Mouse (Mus musculus): ENCODE results near the gene Ntf5. TPM values are rescaled to one million over a fixed set of nuclear protein-coding genes. Genes with fewer than 3 reads are reported as not detected.
A peak's percentile ranks its signal among the peaks of the same experiment; 100 is the strongest.
"Not testable (repeated sequence)": the region's sequence is repeated elsewhere in the genome, so short reads cannot be mapped to it uniquely, and the experiment has no call there.

Ntf5 gene
- total and polyA plus RNA-seq, 3 experiments, result 0.43 to 1.5 (median 0.59) TPM

GRCm38 (mm10) chr7:45459564-45460140 lies 46.2 kb downstream of the Ntf5 start, which contains the start of gene Ftl1:
TSS of gene Ftl1 (minus strand) at chr7:45459884.
- Histone ChIP-seq H3K27ac (ENCODE audit: insufficient read depth, low read depth) (peak within 1 kb of the TSS; percentile 80), H3K79me2 (replicated peaks; ENCODE audit: control insufficient read depth, extremely low read depth, insufficient read depth, poor library complexity, severe bottlenecking) (peaks cover 35% of the 10 kb centered on the region), H3K4me2 (ENCODE audit: insufficient read depth, low read depth, poor library complexity, severe bottlenecking) (peak within 1 kb of the TSS; percentile 93), H3K4me1 (ENCODE audit: control insufficient read depth in 1 of 2, insufficient read depth in 2 of 2) (peaks cover 16 to 52% of the 10 kb centered on the region in 2 experiments), H3K36me3 (replicated peaks in 1 of 2; ENCODE audit: control insufficient read depth in 1 of 2, insufficient read depth in 1 of 2, low read length in 1 of 2) (peaks cover 50 to 72% of the 10 kb centered on the region in 2 experiments), H3K4me3 (replicated peaks in 1 of 3; ENCODE audit: low read depth in 2 of 3, low read length in 2 of 3, poor library complexity in 1 of 3) (peak within 1 kb of the TSS; percentile 76 to 96 (median 77)), H3K9ac (ENCODE audit: insufficient read depth, low read depth) (peak within 1 kb of the TSS; percentile 91)
- in situ Hi-C loops (cut with MboI; ENCODE audit: low pct_ligation_motif_present, low pct_unique_long_range_greater_than_20kb, low sequenced_read_pairs), result loop anchor here (10.0 kb wide), 1 partner anchor 225 kb away; the partner anchor contains the start of gene Ntn5
- TF ChIP-seq NELFE (IDR thresholded peaks at IDR 0.05; ENCODE audit: low read depth, low read length) (peak; percentile 86), ZMIZ1 (IDR thresholded peaks at IDR 0.05; ENCODE audit: low read depth, low read length) (peak; percentile 96), SIN3A (IDR thresholded peaks at IDR 0.05; ENCODE audit: low read length) (peak; percentile 38; the same call in 1 of the 2 replicates), MEF2A (IDR thresholded peaks at IDR 0.05; ENCODE audit: borderline replicate concordance, low read depth, low read length) (0 out of 2 replicates have a peak, but pooled peaks have one; percentile 44), KAT2A (IDR thresholded peaks at IDR 0.05; ENCODE audit: insufficient replicate concordance, low read length) (0 out of 2 replicates have a peak, but pooled peaks have one; percentile 18), HCFC1 (IDR thresholded peaks at IDR 0.05; ENCODE audit: low read depth, low read length) (peak; percentile 42), ELF1 (IDR thresholded peaks at IDR 0.05; ENCODE audit: low read depth, low read length) (peak; percentile 48; the same call in 1 of the 2 replicates), ETS1 (conservative IDR thresholded peaks at IDR 0.05; ENCODE audit: low read depth, low read length) (peak; percentile 35; the same call in 1 of the 2 replicates), CHD2 (IDR thresholded peaks at IDR 0.05; ENCODE audit: low read length) (peak; percentile 77; the same call in 1 of the 2 replicates), MAZ (IDR thresholded peaks at IDR 0.05; ENCODE audit: low read depth, low read length) (peak; percentile 87), POLR2A (IDR thresholded peaks at IDR 0.05; ENCODE audit: low read depth, low read length) (peak; percentile 91), POLR2AphosphoS2 (IDR thresholded peaks at IDR 0.05; ENCODE audit: low read depth, low read length) (peak; percentile 86; the same call in 1 of the 2 replicates), TBP (conservative IDR thresholded peaks at IDR 0.05; ENCODE audit: low read depth, low read length) (peak; percentile 95), MXI1 (IDR thresholded peaks at IDR 0.05; ENCODE audit: low read depth, low read length) (peak; percentile 55; the same call in 1 of the 2 replicates), TCF12 (IDR thresholded peaks at IDR 0.05; ENCODE audit: low read depth, low read length) (peak; percentile 63), USF1 (IDR thresholded peaks at IDR 0.05; ENCODE audit: low read depth, low read length) (peak; percentile 67), BHLHE40 (IDR thresholded peaks at IDR 0.05; ENCODE audit: low read depth, low read length) (peak; percentile 98)
- H3K27me3 ChIP-seq (replicated peaks); dilution Hi-C loops (cut with MboI; ENCODE audit: extremely low pct_ligation_motif_present, extremely low pct_unique_long_range_greater_than_20kb, low sequenced_read_pairs); H3K9me3 ChIP-seq (replicated peaks; ENCODE audit: low read length): not testable (repeated sequence)
- peak; percentile 98 for DNase-seq (ENCODE audit: extremely low read depth)

DNA sequence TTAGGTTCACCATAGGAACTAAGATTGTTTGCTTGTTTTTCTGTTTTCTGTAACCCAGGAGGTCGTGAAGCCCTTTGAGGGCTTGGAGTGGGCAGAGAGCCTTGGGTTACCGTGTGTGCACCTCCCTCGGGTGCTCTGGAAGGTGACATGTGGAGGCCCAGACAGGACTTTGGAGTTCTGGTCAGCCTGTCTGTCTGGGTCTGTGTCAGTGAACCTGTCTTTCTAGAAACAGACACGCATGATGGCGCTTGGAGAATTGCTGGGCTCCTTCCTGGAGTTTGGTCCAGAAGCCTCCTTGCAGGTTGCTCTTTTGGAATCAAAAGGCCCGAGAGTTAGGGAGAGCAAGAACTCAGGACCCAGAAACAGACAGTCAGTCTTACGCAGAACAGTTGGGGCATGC lies 46.9 kb downstream of the Ntf5 start:
- H3K4me1 ChIP-seq (ENCODE audit: control insufficient read depth in 1 of 2, insufficient read depth in 2 of 2), result peaks cover 16 to 52% of the 10 kb centered on the region in 2 experiments
- peaks cover 47 to 69% of the 10 kb centered on the region in 2 experiments for H3K36me3 ChIP-seq (replicated peaks in 1 of 2; ENCODE audit: control insufficient read depth in 1 of 2, insufficient read depth in 1 of 2, low read length in 1 of 2)
- dilution Hi-C loops (cut with MboI; ENCODE audit: extremely low pct_ligation_motif_present, extremely low pct_unique_long_range_greater_than_20kb, low sequenced_read_pairs) (no loop called here), in situ Hi-C loops (cut with MboI; ENCODE audit: low pct_ligation_motif_present, low pct_unique_long_range_greater_than_20kb, low sequenced_read_pairs) (loop anchor here (10.0 kb wide), 1 partner anchor 224 kb away; the partner anchor contains the start of gene Ntn5)
- peak overlapping the region; percentile 80 for H3K27ac ChIP-seq (ENCODE audit: insufficient read depth, low read depth)
- DNase-seq (ENCODE audit: extremely low read depth), result no peak
- H3K9ac ChIP-seq (ENCODE audit: insufficient read depth, low read depth), result peak overlapping the region; percentile 59
- no peaks in the 10 kb centered on the region for H3K27me3 ChIP-seq (replicated peaks)
- no peaks in the 10 kb centered on the region for H3K9me3 ChIP-seq (replicated peaks; ENCODE audit: low read length)
- TF ChIP-seq ZC3H11A (IDR thresholded peaks at IDR 0.05; ENCODE audit: low read depth, low read length) (no peak), NRF1 (IDR thresholded peaks at IDR 0.05; ENCODE audit: low read depth, low read length) (0 out of 2 replicates have a peak, but pooled peaks have one; percentile 26)
- H3K79me2 ChIP-seq (replicated peaks; ENCODE audit: control insufficient read depth, extremely low read depth, insufficient read depth, poor library complexity, severe bottlenecking), result peaks cover 42% of the 10 kb centered on the region
- H3K4me3 ChIP-seq (replicated peaks in 1 of 3; ENCODE audit: low read depth in 2 of 3, low read length in 2 of 3, poor library complexity in 1 of 3), result peak overlapping the region in 1 of 3 experiments; percentile 40
- peak overlapping the region; percentile 93 for H3K4me2 ChIP-seq (ENCODE audit: insufficient read depth, low read depth, poor library complexity, severe bottlenecking)

Measured in CH12.LX (cell line).